Mouse (Mus musculus): ENCODE measurements around the gene Actr2. TPM values are rescaled to one million over a fixed set of nuclear protein-coding genes. Genes with fewer than 3 reads are reported as not detected.
"Not testable (repeated sequence)": the region's sequence is repeated elsewhere in the genome, so short reads cannot be mapped to it uniquely, and the experiment has no call there.

Actr2 gene
- total RNA-seq (2021) = 10 to 100 TPM; 39.7 to 42.7 TPM
- long read RNA-seq, experiment 1, partial matches to known transcripts = 0 of 6 reads
- long read RNA-seq, experiment 1, other reads (novel, unspliced or antisense) = 2 of 6 reads
- long read RNA-seq, experiment 2, partial matches to known transcripts = 0 of 5 reads
- long read RNA-seq, experiment 2, other reads (novel, unspliced or antisense) = 1 of 5 reads

DNA sequence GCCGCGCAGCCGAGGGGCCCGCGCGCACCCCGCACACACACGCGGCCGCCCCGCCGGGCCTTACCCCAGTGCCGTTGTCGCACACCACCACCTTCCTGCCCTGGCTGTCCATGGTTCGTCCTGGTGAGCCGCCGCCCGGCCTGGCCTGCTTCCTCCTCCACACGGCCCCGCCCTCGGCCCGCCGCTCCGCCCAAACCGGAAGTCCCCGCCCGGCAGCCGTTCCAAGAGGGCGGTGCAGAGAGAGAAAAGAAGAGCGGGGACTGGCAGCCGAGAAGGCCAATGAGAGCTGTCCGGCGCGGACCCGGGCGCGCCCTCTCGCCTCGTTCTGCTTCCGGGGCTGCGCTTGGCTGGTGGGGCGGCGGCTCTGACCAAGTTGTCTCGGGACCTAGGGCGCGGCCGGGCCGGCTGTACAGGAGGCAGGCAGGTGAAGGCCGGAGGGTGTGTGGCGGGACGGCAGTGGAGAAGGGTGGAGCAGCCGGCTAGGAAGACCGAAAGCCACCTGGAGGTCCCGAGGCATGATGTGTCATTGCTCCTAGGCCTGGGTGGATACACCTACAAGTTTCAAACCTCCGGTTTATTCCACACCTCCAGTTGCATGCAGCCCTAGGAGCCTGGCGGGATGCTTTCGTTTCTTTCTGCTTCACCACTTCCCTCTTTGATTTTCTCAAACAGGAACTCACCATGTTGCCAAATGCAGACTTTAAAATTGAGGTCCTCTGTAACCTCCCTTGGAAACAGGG is at the start of gene Actr2:
Gene Actr2 (minus strand): TSS at position 173 of the 740 bp plus-strand sequence.
- peak; percentile 97 for DNase-seq
- intact Hi-C loops (cut with DNase I; ENCODE audit: low total_unique reads) = no loop called here

DNA sequence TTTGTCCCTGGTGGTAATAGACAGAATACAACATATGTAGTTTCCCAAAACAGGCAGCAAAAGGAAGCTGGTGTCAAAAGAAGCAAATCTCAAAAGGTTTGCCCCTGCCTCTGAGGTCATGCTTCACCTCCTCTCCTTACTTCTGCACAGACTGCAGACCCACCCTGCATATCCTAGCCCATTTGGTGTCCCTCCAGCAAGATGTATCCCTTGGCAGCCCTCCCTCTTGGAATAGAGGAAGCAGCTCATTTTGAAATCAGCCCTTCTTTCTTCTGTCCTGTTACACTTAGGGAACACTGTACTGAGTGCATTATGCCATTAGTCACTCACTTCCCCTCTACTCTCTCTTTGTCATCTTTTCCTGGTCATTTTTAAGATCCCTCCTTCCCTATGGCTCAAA is 46.2 kb upstream of the Actr2 start:
- no peak for DNase-seq
- intact Hi-C loops (cut with DNase I; ENCODE audit: low total_unique reads) = no loop called here

DNA sequence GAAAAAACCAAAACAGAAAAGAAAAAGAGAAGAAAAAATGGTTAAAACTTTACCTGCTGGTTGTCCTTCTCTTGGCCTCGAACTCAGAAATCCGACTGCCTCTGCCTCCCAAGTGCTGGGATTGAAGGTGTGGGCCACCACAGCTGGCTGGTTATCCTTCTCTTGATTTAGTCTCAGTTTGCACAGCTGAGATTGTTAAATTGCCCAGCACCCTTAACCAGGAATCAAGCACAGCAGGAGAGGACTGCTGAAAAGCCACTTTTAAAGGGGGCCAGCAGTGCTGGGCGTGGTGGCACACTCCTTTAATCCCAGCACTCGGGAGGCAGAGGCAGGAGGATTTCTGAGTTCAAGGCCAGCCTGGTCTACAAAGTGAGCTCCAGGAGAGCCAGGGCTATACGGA is 40.8 kb upstream of the Actr2 start:
- intact Hi-C loops (cut with DNase I; ENCODE audit: low total_unique reads); DNase-seq: not testable (repeated sequence)

DNA sequence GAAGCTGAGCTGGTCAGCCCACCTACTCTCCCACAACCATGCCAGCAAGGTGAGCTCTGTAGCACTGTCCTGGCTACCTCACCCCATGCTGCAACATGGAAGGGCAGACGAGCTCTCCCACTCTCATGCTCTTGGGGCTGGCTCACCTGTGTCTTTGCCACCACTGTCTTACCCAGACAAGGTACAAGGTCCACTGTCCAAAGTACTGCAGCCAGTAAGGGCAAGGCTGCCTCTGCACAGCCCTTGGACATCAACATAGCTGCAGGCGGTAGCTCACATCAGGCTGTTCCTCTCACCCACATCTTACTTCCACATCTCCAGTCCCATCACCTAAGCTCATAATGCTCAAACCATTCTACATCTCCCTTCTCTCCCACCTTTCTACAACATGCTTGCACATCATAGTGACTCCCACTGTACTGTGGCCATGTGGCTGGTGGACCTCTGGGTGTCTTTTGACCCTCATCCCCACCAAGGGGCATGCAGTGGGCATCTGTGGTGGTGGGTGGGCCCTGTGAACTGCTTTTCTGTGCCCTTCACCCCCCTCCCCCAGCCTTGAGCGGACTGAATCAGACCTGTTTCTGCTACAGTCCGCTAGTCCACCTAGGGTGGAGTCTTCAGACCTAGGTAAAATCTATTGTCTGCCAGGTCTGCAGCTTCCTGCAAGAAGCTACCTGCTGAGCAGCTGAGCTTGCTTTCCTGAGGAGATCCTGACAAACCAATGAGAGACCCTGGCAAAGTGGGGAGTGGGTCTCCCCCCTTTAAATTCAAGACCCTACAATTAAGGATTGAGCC is 39.6 kb upstream of the Actr2 start:
- DNase-seq = no peak
- intact Hi-C loops (cut with DNase I; ENCODE audit: low total_unique reads) = no loop called here

DNA sequence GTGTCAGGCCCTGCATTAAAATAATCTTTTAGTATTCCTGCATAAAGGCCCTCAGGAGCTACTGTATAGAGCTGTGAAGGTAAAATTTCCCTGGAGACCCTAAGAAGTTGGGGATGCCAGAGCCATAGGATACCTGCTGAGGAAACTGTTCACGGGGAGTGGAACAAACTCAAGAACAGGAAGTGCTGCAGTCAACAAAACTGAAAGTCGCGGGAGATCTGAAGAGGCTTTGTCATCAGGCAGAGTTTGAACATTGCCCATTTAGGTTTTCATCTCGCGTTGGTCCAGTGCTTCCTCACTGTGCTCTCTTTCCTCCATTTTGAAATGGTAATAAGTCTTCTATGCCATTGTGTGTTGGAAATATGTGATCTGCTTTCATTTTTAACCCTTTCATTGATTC is 38.6 kb upstream of the Actr2 start:
- intact Hi-C loops (cut with DNase I; ENCODE audit: low total_unique reads) = no loop called here
- no peak for DNase-seq

DNA sequence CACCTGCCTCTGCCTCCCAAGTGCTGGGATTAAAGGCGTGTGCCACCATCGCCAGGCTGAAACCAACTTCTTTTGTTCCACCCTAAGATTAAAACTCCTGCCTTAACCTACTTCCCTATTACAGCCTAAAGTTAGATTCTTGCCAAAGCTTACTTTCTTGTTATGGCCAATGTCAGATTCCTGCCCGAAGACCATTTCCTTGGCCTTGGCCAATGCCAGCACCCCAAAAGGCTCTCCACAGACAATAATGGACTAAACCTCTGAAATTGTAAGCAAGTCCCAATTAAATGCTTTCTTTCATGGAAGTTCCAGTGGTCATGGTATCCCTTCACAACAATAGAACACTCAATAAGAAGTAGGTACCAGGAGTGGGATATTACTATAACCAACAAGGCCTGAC is 37.2 kb upstream of the Actr2 start:
- DNase-seq = no peak
- intact Hi-C loops (cut with DNase I; ENCODE audit: low total_unique reads) = loop anchor here (10.0 kb wide), 1 partner anchor 45 kb away; no protein-coding TSS in a partner anchor

DNA sequence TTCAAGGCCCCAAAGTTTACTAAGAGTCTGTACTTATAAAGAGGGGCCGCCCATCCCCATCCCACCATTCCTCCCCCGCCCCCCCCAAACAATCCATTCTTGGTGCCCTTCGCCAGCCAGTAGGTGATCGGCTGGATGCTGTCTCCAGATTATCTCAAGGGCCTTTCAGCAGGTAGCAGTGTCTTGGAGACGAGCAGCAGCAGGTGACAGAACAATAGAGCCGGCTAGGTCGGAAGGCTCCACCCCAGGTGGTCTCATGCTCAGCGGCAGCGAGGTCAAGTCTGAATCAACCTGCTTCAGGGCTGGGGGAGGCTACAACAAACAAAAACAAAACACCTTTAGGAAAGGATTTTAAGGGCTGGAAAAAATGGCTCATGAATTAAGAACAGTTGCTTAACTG is 32.7 kb upstream of the Actr2 start:
- intact Hi-C loops (cut with DNase I; ENCODE audit: low total_unique reads) = loop anchor here (10.0 kb wide), 1 partner anchor 49 kb away; no protein-coding TSS in a partner anchor
- no peak for DNase-seq

DNA sequence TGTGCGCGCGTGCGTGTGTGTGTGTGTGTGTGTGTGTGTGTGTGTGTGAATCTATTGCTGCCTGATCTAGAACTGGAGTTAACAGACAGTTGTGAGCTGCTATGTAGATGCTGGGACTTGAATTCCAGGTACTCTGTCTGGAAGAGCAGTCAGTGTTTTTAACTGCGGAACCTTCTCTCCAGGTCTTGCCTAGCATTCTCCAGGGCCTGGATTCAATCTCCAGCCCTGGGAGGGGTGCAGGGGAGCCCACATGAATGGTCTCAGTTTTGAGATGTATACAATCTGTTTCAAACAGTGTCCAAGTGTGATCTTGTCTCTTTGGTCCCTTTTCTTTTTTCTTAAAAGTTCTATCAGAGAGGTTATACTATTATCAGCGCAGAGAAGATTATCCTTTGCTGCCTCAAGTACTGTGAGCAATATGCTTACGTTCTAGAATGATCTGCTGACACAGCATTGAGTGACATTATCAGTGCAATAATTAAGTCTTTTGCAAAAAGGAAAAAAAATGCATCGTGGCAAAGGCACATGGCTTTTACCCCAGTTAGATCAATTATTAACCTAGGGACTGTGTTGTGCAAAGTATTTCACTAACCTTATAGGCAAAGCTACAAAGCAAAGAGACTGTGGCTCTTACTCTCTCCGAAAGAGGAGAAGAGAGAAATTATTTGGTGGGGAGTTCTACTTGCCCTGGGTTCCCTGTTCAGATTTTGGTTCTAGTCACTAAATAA is 32.0 kb upstream of the Actr2 start:
- DNase-seq = no peak
- intact Hi-C loops (cut with DNase I; ENCODE audit: low total_unique reads) = loop anchor here (10.0 kb wide), 1 partner anchor 50 kb away; no protein-coding TSS in a partner anchor

DNA sequence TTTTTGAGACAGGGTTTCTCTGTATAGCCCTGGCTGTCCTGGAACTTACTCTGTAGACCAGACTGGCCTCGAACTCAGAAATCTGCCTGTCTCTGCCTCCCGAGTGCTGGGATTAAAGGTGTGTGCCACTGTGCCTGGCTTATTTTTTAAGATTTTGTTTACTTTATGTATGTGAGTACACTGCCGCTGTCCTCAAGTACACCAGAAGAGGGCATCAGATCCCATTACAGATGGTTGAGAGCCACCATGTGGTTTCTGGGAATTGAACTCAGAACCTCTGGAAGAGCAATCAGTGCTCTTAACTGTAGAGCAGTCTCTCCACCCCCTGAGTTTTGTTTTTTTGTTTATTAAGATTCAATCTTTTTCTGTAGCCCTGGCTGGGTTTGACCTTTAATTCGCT is 31.0 kb upstream of the Actr2 start:
- intact Hi-C loops (cut with DNase I; ENCODE audit: low total_unique reads) = loop anchor here (10.0 kb wide), 1 partner anchor 51 kb away; no protein-coding TSS in a partner anchor
- DNase-seq = not testable (repeated sequence)

DNA sequence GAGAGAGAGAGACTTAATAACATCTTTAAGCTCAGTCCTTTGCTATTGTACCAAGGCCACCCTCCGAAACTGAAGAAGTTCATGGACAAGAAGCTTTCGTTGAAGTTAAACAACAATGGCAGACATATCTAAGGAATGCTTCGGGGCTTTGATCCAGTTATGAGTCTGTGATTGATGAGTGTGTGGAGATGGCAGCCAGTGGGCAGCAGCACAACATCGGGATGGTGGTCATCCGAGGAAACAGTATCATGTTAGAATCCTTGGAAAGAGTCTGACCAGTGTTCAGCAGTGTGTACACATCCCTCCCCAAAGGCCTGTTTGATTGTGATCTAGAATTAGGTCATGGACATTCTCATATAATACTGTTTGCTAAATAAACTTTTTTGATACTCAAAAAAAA is 29.8 kb upstream of the Actr2 start:
- DNase-seq = no peak
- intact Hi-C loops (cut with DNase I; ENCODE audit: low total_unique reads) = loop anchor here (10.0 kb wide), 1 partner anchor 52 kb away; no protein-coding TSS in a partner anchor

DNA sequence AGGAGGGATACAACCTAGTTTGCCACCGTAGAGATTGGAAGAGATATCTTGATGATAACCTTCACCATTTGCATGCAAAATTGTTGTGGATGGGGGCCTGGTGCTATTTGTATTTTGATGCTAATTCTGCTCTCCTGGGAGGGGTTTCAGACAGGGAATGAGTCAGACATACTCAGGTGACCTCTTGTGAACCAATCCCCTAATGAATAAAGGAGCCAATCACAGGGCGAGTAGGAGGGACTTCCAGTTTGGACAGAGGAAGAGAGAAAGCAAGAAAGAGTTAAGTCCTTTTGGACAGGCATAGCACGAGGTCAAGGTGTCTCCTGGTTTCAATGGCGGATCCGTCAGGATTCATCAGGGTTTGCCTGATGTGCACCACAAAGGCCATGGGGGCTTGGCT is 27.6 kb upstream of the Actr2 start:
- DNase-seq = no peak
- intact Hi-C loops (cut with DNase I; ENCODE audit: low total_unique reads) = loop anchor here (10.0 kb wide), 1 partner anchor 55 kb away; no protein-coding TSS in a partner anchor

DNA sequence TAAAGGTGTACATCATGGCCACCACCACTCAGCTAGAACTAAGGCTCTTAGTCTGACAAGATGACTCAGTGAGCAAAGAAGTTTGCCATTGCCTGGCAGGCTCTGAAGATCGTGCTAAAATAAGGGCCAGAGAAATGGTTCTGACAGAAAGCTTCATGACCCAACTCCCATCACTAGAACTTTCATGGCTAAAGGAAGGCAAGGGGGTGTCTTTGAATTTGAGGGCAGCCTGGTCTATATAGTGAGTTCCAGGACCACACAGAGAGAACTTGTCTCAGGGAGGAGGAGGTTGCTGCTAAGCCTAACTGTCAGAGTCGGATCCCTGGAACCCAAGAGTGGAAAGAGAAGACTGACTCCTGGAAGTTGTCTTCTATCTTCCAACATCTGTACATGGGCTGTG is 27.0 kb upstream of the Actr2 start:
- intact Hi-C loops (cut with DNase I; ENCODE audit: low total_unique reads) = loop anchor here (10.0 kb wide), 1 partner anchor 55 kb away; no protein-coding TSS in a partner anchor

DNA sequence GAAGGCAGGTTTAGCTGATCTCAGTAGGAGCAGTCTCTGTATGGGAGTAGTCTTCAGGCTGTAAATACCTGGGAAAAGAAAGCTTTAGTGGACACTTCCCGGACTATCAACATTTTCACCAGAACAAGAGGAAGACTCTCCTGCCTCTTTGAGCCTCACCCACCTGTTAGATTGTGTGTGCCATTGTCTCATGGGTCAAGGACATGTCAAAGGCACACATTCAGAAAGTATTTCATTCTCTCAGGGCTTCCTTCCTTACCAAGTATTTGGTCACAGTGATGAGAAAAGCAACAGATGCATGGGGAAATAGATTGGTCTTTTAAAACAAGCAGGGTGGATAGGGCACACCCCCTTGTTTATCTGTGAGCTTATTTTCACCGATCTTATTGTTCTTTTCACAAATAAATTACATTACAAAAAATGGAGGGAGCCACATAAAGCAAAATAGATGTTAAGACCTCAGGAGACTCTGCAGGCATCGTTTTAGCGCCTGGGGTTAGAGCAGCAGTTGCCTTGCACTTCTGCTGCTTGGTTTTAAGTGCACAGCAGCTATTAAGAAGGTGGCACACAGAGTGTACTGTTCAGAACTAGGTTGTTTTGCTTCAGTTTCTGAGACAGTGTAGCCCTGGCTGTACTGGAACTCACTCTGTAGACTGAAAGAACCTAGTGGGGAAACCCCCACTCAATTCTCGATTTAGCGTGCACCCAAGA is 25.9 kb upstream of the Actr2 start:
- intact Hi-C loops (cut with DNase I; ENCODE audit: low total_unique reads) = no loop called here
- DNase-seq = no peak

More for the DNA sequence above, 27.0 kb upstream of the Actr2 start:
- DNase-seq = no peak

DNA sequence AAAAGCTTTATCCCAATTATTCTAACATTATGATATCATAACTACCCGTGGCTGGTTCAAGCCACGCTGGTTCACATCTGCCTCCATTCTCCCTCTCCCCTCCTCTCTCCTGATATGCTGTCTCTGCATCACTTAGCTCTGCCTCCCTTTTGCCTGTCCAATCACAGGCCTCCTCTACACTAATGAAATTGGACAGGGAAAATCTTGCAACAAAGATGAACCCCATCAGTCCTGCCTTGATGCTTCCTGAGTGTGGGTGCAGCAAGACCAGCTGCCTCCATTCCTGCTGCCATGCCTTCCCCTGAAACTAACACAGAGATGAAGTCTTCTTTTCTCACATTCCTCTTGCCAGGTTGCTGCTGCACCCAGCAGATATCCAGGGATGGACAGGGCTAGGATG is 25.2 kb upstream of the Actr2 start:
- no peak for DNase-seq
- intact Hi-C loops (cut with DNase I; ENCODE audit: low total_unique reads) = no loop called here

DNA sequence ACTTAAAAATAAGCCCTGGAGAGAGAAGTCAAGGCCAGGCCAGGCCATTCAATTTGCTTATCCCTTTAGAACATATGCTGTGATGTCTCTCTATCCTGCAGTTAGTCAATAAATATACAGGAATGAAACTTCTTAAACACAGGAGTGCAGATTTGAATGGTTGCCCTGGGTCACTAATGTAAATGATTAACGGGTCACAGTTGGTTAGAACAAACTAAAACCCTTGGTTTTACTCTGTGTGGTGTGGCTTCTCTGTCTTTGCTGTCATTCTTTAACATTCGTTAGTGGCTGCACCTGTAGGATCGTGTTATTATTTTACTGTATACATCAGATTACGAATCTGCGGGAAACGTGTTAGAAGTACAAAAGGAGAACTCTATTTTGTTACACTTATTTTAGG is 23.6 kb upstream of the Actr2 start:
- intact Hi-C loops (cut with DNase I; ENCODE audit: low total_unique reads) = no loop called here

DNA sequence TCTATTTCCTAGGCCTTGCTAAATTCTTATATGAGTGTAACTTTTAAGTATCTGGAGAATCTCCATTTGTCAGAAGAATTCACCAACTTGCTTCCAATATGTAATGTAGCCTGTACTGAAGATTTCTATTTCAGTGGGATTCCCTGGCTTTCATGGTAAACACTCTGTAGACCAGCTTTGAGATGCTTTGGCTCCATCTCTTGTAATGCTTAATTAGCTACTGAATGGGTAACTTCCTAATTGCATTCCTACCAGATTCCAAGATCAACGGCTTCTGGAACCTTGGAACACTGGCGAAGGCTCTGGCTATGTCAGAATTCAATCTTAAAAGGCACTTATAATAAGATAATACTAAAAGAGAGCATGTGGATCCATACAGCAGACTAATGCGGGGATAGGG is 22.2 kb upstream of the Actr2 start:
- intact Hi-C loops (cut with DNase I; ENCODE audit: low total_unique reads); DNase-seq: not testable (repeated sequence)

More for the DNA sequence above, 23.6 kb upstream of the Actr2 start:
- DNase-seq = no peak

DNA sequence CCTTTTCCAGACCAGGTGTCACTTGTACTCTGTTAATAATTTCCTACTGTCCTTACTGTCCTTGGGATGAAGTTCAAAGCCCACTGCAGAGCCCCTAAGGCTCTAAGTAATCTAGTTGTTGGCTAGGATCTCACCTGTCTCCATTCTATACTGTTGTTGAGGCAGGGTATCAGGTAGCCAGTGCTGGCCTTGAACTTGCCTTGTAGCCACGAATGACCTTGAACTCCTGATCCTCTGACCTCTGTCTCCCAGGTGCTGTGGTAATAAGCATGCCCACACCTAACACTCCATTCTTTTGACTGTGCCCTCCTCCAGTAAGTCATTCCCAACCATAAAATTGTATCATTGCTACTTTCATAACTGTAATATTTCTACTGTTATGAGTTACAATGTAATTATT is 21.0 kb upstream of the Actr2 start:
- intact Hi-C loops (cut with DNase I; ENCODE audit: low total_unique reads) = loop anchor here (2.0 kb wide), 1 partner anchor 269 kb away; no protein-coding TSS in a partner anchor
- DNase-seq = no peak

DNA sequence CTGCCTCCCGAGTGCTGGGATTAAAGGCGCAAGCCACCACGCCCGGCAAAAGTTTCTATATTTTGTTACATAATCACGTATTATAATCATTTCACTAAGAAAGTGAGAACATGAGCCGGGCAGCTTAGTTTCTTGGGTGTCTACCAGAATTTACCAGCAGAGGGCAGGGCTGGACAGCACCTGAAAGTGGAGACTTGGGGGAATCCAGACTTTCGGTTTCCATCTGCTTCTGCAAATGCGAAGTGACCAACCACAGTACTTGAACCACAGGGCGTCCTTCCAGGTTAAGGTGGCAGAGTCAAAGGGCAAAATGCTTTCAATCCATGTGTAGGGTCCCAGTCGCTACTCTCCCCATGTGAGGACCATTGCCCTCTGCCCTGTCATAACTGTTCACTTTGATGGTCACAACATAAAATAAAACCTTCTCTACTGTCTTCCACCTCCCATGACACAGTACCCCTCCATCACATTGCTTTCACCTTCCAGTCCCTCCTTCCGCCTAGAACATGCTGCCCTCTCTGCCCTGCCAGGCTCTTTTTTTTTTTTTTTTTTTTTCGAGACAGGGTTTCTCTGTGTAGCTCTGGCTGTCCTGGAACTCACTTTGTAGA is 20.3 kb upstream of the Actr2 start:
- DNase-seq = peak; percentile 73
- intact Hi-C loops (cut with DNase I; ENCODE audit: low total_unique reads) = loop anchor here (2.0 kb wide), 1 partner anchor 270 kb away; no protein-coding TSS in a partner anchor
